Mouse (Mus musculus) embryonic fibroblast, embryonic 13.5 days (primary cell): Measurements from ENCODE around the gene Slc36a1.

Source experiments
- CTCF ChIP-seq: IDR thresholded peaks from 2 replicates; pipeline ENCODE4 v1.5.1; 2011; ENCODE audit warnings: mild to moderate bottlenecking, control low read depth, low read length, moderate library complexity, borderline replicate concordance; ENCODE audit not compliant: insufficient read depth
- POLR2A ChIP-seq: IDR thresholded peaks from 2 replicates; pipeline ENCODE4 v1.6.1; 2011; ENCODE audit warnings: low read depth, mild to moderate bottlenecking, control low read depth, low read length, moderate library complexity

DNA sequence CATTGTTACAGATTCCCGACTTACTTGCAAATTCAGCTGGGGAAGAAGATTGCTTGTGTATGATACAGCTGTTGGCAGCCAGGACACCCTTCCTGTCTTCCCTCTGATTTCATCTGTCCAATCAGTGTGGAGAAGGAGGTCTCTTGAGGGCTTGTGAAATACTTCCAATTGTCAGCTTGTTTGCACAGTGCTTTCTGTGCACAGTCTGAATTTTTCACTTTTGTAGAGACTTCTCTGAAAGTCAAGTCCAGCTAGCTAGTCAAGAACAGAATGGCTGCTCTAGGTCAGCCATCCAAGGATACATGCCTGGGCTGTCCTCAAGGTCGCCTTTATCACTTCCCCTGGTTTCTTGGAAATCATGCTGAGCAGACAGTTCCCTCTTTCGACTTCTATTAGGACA, 10.8 kb downstream of the Slc36a1 start:
- TF ChIP-seq CTCF (no peak), POLR2A (no peak)
